In the genomic region with DNA sequence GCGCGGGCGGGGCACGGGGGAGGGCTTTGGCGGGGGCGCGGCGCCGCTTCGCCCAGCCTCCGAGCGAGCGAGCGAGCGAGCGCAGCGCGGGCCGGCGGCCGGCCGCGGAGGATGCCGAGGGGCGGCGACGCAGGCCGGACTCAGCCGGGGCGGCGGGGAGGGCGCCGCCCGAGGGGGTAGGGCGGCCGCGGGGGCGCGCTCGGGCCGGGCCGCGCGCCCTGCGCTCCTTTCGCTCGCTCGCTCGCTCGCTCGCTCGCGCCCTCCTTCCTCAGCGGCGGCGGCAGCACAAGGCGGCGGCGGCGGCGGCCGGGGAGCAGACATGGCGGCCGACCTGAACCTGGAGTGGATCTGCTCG, we compare ENCODE assay signal across 8 mouse cellular contexts. TPM values are rescaled to one million over a fixed set of nuclear protein-coding genes. Genes with fewer than 3 reads are reported as not detected.
DNase-seq lines count a peak whose midpoint lies in the region; ATAC-seq and TF ChIP-seq lines count a peak whose summit lies in the region.

A gene (plus strand): TSS at position 209 of the 355 bp plus-strand sequence.

- ATAC-seq in forebrain, embryonic 13.5 days = peak; percentile 90

- H3K27me3 ChIP-seq in forebrain, embryonic 13.5 days = no peaks in the 10 kb centered on the region

- peak within 1 kb of the TSS; percentile 97 for H3K9ac ChIP-seq in ES-E14 (ENCODE audit: insufficient read depth, low read depth, low read length, poor library complexity, severe bottlenecking)
- H3K9ac ChIP-seq in forebrain, embryonic 13.5 days = peak within 1 kb of the TSS; percentile 97

- peak within 1 kb of the TSS; percentile 72 for H3K4me2 ChIP-seq in forebrain, embryonic 13.5 days

- H3K4me3 ChIP-seq in ES-E14 (ENCODE audit: insufficient read depth in 1 of 2, low read depth in 1 of 2, low read length in 2 of 2, poor library complexity in 1 of 2, severe bottlenecking in 1 of 2) = peak within 1 kb of the TSS; percentile 84 to 100
- H3K4me3 ChIP-seq in forebrain, embryonic 13.5 days = peak within 1 kb of the TSS; percentile 97

- H3K4me1 ChIP-seq in ES-E14 (ENCODE audit: control insufficient read depth in 2 of 2, insufficient read depth in 2 of 2, low read length in 2 of 2, poor library complexity in 1 of 2) = no peaks in the 10 kb centered on the region; a peak in 2 of 4 replicates
- peaks cover 32% of the 10 kb centered on the region for H3K4me1 ChIP-seq in forebrain, embryonic 13.5 days

- H3K9me3 ChIP-seq in ES-E14 (ENCODE audit: control insufficient read depth, insufficient read depth, low read depth, low read length) = no peaks in the 10 kb centered on the region
- H3K9me3 ChIP-seq in forebrain, embryonic 13.5 days (replicated peaks) = peaks cover 3% of the 10 kb centered on the region

- in situ Hi-C loops in ES-E14 (cut with MboI; ENCODE audit: low sequenced_read_pairs in 2 of 2, unreplicated experiment in 2 of 2) = no loop called here

- WGBS in forebrain, embryonic 13.5 days = under 1% methylated on average over 33 of the region's 65 CpGs

- peak within 1 kb of the TSS; percentile 27 for H3K27ac ChIP-seq in ES-E14 (ENCODE audit: insufficient read depth, low read depth, low read length, poor library complexity, severe bottlenecking)
- H3K27ac ChIP-seq in forebrain, embryonic 13.5 days = peak within 1 kb of the TSS; percentile 93

- DNase-seq in ES-E14 (ENCODE audit: low read depth, low spot score) = peak; percentile 43
- DNase-seq in adrenal gland, postnatal 4 days (ENCODE audit: low spot score in 2 of 2) = peak; percentile 40 to 51
- peak; percentile 73 for DNase-seq in heart, postnatal 4 days
- DNase-seq in layer of hippocampus, adult 9-11 months = peak; percentile 38
- DNase-seq in lung, postnatal 10 days = peak; percentile 77
- peak; percentile 75 for DNase-seq in ovary, postnatal 36 days (ENCODE audit: low spot score)
- DNase-seq in yolk sac, embryonic 10.5 days (ENCODE audit: low spot score) = peak; percentile 80

- H3K36me3 ChIP-seq in ES-E14 (ENCODE audit: control insufficient read depth, insufficient read depth, low read length, poor library complexity, severe bottlenecking) = peaks cover 7% of the 10 kb centered on the region
- peaks cover 3% of the 10 kb centered on the region for H3K36me3 ChIP-seq in forebrain, embryonic 13.5 days (ENCODE audit: poor library complexity, severe bottlenecking)

TF ChIP-seq in ES-E14, 5 proteins besides CTCF, POLR2A, EP300 and RAD21:
- TF ChIP-seq HCFC1 (IDR thresholded peaks at IDR 0.05; ENCODE audit: borderline replicate concordance, insufficient read depth, low read length) (no peak), MAFK (IDR thresholded peaks at IDR 0.05; ENCODE audit: insufficient read depth, low read depth, low read length) (no peak), ZNF384 (IDR thresholded peaks at IDR 0.05; ENCODE audit: low read depth, low read length) (no peak), ZC3H11A (IDR thresholded peaks at IDR 0.05; ENCODE audit: borderline replicate concordance, low read depth, low read length) (no peak), CHD2 (IDR thresholded peaks at IDR 0.05; ENCODE audit: low read depth, low read length) (no peak)

RNA-seq across cellular contexts. Expression of the gene that starts here (rescaled TPM):
- 22.6 and 26.1 TPM in 2 replicates for total RNA-seq in ES-E14 (2012; rRNA removed)
- 10 to 100 TPM; 51.4 to 67.5 TPM for total RNA-seq in adrenal gland, postnatal 4 days (2021)
- polyA plus RNA-seq in forebrain, embryonic 13.5 days (2015; fragmentation: Nextera tagmentation; extraction: Ambion mirVana) = 32.4 and 36.9 TPM in 2 replicates
- total RNA-seq in heart, postnatal 4 days (2021) = 10 to 100 TPM; 39.4 to 42.6 TPM

Comparison
In these comparisons a context has a peak if more than half of its experiments do, and no peak if none do; other contexts are left out.
1. Peak in every context shown above with its lines: DNase-seq, ATAC-seq, H3K4me3 ChIP-seq and H3K27ac ChIP-seq.